Mouse (Mus musculus) kidney, adult 2 months (tissue): ENCODE results near the gene Gmnn.

ENCODE experiments used
- CTCF ChIP-seq: fragments of 200-500 bp; conservative IDR thresholded peaks from 2 replicates; pipeline ENCODE4 v1.5.1; 2011; ENCODE audit warnings: low read depth, mild to moderate bottlenecking, control low read depth, low read length, moderate library complexity, mixed read lengths; ENCODE audit not compliant: insufficient read depth, insufficient read length
- POLR2A ChIP-seq: fragments of 200-500 bp; IDR thresholded peaks from one replicate; pipeline ENCODE4 v1.6.1; 2011; ENCODE audit warnings: low read depth, low read length, control low read depth

DNA sequence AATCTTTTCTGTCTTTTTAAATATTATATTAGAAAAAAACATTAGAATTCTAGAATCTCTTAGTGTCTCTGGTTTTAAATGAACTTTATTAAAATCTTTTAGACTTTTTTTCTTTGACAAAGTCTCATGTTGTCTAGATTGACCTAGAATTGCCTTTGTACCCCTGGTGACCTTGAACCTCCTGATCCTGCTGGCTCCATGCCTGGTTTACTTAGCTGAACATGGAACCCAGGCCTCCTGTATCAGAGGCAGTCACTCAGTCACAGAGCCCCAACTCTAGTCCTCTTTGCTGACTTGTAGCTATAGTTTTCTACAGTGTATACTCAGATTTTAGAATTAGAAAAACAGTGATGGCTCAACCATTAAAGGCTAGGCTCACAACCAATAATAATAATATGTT is 44.4 kb upstream of the Gmnn start:
- no peak for TF ChIP-seq POLR2A
- no peak for TF ChIP-seq CTCF
